Mouse (Mus musculus): ENCODE measurements around the gene Meox1. TPM values are rescaled to one million over a fixed set of nuclear protein-coding genes. Genes with fewer than 3 reads are reported as not detected.

Meox1 gene
- total and polyA plus RNA-seq, 3 experiments: not detected

DNA sequence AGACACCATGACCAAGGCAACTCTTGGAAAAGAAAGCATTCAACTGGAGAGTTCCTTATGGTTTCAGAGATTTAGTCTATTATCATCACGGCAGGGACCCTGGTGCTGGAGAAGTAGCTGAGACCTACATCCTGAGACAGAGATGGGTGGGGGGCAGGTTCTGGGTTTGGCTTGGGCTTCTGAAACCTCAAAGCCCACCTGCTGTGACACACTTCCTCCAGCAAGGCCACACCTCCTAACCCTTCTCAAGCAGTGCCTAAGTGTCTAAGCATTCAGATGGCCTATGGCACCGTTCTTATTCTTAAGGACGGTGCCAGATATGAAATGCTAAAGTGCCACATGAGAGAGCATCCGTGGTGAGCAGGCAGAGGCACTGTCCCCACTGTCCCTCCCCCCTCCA lies 4.2 kb upstream of the Meox1 start:
- H3K36me3 ChIP-seq (ENCODE audit: control insufficient read depth in 1 of 2, insufficient read depth in 2 of 2, low read length in 2 of 2): no peaks in the 10 kb centered on the region
- H3K27ac ChIP-seq (ENCODE audit: control insufficient read depth, low read depth, low read length): no peak overlapping the region
- TF ChIP-seq E2F4 (IDR thresholded peaks at IDR 0.05; ENCODE audit: borderline replicate concordance, low read depth, low read length) (no peak), TCF12 (IDR thresholded peaks at IDR 0.05; ENCODE audit: low read depth, low read length) (no peak), CHD1 (IDR thresholded peaks at IDR 0.05; ENCODE audit: low read depth, low read length) (no peak), SMC3 (IDR thresholded peaks at IDR 0.05; ENCODE audit: low read depth, low read length) (no peak)
- no peaks in the 10 kb centered on the region for H3K79me2 ChIP-seq (ENCODE audit: control insufficient read depth, insufficient read depth, low read length, poor library complexity)
- H3K4me3 ChIP-seq (ENCODE audit: control insufficient read depth in 1 of 2, insufficient read depth in 1 of 2, low read depth in 2 of 2, low read length in 2 of 2): no peak overlapping the region
- H3K4me1 ChIP-seq (ENCODE audit: control insufficient read depth in 1 of 2, insufficient read depth in 2 of 2, low read length in 2 of 2): no peaks in the 10 kb centered on the region
- H3K9me3 ChIP-seq (replicated peaks; ENCODE audit: insufficient read depth, low read length): no peaks in the 10 kb centered on the region
- no peak for DNase-seq (ENCODE audit: low read depth, low spot score)
- H3K9ac ChIP-seq (ENCODE audit: control insufficient read depth, low read depth, low read length, poor library complexity, severe bottlenecking): no peak overlapping the region
- H3K27me3 ChIP-seq (ENCODE audit: control insufficient read depth in 1 of 2, insufficient read depth in 2 of 2, low read length in 2 of 2): peaks cover 29 to 37% of the 10 kb centered on the region in 2 experiments

DNA sequence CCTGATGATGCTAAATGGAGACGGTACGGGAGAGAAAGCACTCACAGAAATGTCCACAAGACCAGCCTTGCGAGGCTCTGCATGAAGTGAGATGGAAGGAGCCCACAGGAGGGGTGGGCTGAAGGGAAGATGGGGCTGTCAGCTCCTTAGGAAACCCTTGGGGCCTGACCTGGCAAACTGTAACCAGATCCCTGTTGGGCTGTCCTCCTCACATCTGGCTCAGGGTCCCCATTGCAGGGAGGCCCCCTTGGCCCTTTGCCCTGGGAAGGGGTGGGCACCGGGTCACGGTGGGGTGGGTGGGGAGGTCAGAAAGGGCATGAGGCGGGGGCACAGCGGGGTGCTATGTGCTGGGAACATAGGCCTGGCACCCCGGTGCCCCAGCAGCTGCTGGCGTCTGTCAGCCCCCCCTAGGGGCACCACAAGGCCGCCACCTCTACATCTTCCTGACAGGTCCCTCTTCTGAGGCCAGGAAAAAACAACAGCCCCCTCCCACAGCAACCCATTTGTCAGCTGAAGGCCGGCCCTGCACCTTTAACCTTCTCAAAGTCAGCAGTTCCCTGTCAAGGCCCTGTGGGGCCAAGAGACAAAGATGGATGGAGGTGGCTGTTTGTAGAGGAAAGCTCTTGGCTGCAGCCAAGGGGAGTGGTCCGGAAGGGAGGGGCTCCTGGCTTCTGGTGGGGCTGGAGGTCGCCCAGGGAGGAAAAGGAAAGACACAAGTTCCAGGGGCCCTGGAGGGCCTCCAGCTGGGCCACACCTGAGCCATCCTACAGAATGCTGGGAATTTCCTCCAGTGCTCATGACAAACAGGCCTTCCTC lies 2.6 kb upstream of the Meox1 start:
- Histone ChIP-seq H3K27me3 (ENCODE audit: control insufficient read depth in 1 of 2, insufficient read depth in 2 of 2, low read length in 2 of 2) (peaks cover 25 to 26% of the 10 kb centered on the region in 2 experiments), H3K4me3 (ENCODE audit: control insufficient read depth in 1 of 2, insufficient read depth in 1 of 2, low read depth in 2 of 2, low read length in 2 of 2) (no peak overlapping the region), H3K9ac (ENCODE audit: control insufficient read depth, low read depth, low read length, poor library complexity, severe bottlenecking) (no peak overlapping the region), H3K79me2 (ENCODE audit: control insufficient read depth, insufficient read depth, low read length, poor library complexity) (no peaks in the 10 kb centered on the region), H3K4me1 (ENCODE audit: control insufficient read depth in 1 of 2, insufficient read depth in 2 of 2, low read length in 2 of 2) (no peaks in the 10 kb centered on the region), H3K27ac (ENCODE audit: control insufficient read depth, low read depth, low read length) (no peak overlapping the region), H3K36me3 (ENCODE audit: control insufficient read depth in 1 of 2, insufficient read depth in 2 of 2, low read length in 2 of 2) (no peaks in the 10 kb centered on the region), H3K9me3 (replicated peaks; ENCODE audit: insufficient read depth, low read length) (no peaks in the 10 kb centered on the region)
- no peak for DNase-seq (ENCODE audit: low read depth, low spot score)
- TF ChIP-seq MAX (IDR thresholded peaks at IDR 0.05; ENCODE audit: low read length): no peak
- TF ChIP-seq POLR2A (IDR thresholded peaks at IDR 0.05; ENCODE audit: control insufficient read depth in 1 of 2, insufficient read depth in 1 of 2, low read depth in 1 of 2, low read length in 2 of 2, poor library complexity in 1 of 2): no peak
- no peak for TF ChIP-seq USF1 (IDR thresholded peaks at IDR 0.05; ENCODE audit: low read depth, low read length)
- TF ChIP-seq GATA1 (IDR thresholded peaks at IDR 0.05; ENCODE audit: low read depth, low read length): no peak
- TF ChIP-seq BHLHE40 (IDR thresholded peaks at IDR 0.05; ENCODE audit: borderline replicate concordance, low read depth, low read length): no peak

DNA sequence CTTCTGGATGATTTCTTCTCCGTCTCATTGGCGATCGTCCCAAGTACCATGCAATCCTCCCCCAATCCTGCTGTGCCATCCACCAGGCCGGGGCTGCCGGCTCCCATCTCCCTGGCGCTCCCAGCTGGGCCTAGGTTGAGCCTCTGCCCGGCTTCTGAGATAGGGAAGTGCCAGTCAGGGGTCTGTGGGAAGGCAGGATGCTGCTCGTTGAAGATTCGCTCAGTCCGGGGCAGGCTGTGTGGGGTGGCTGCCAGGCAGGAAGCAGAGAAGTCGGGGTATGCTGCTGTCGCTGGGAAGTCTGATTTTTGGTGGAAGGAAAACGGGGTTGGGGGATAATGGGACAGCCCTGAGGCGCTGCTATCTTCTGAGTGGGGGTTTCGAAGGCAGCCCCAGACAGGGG lies 614 bp downstream of the Meox1 start:
- peaks cover 22 to 23% of the 10 kb centered on the region in 2 experiments for H3K27me3 ChIP-seq (ENCODE audit: control insufficient read depth in 1 of 2, insufficient read depth in 2 of 2, low read length in 2 of 2)
- no peak overlapping the region for H3K9ac ChIP-seq (ENCODE audit: control insufficient read depth, low read depth, low read length, poor library complexity, severe bottlenecking)
- DNase-seq (ENCODE audit: low read depth, low spot score): no peak
- no peaks in the 10 kb centered on the region for H3K4me1 ChIP-seq (ENCODE audit: control insufficient read depth in 1 of 2, insufficient read depth in 2 of 2, low read length in 2 of 2)
- no peak overlapping the region for H3K27ac ChIP-seq (ENCODE audit: control insufficient read depth, low read depth, low read length)
- TF ChIP-seq POLR2AphosphoS2 (IDR thresholded peaks at IDR 0.05; ENCODE audit: low read length): no peak
- no peak for TF ChIP-seq ZKSCAN1 (IDR thresholded peaks at IDR 0.05; ENCODE audit: low read depth, low read length)
- no peak for TF ChIP-seq ETS1 (IDR thresholded peaks at IDR 0.05; ENCODE audit: low read depth, low read length)
- TF ChIP-seq SMC3 (IDR thresholded peaks at IDR 0.05; ENCODE audit: low read depth, low read length): no peak
- TF ChIP-seq USF1 (IDR thresholded peaks at IDR 0.05; ENCODE audit: low read depth, low read length): no peak
- no peak overlapping the region for H3K4me3 ChIP-seq (ENCODE audit: control insufficient read depth in 1 of 2, insufficient read depth in 1 of 2, low read depth in 2 of 2, low read length in 2 of 2)
- no peaks in the 10 kb centered on the region for H3K79me2 ChIP-seq (ENCODE audit: control insufficient read depth, insufficient read depth, low read length, poor library complexity)
- no peaks in the 10 kb centered on the region for H3K36me3 ChIP-seq (ENCODE audit: control insufficient read depth in 1 of 2, insufficient read depth in 2 of 2, low read length in 2 of 2)
- H3K9me3 ChIP-seq (replicated peaks; ENCODE audit: insufficient read depth, low read length): no peaks in the 10 kb centered on the region
